Mouse (Mus musculus) 3T3-L1 (cell line): ENCODE results near the gene Fpgs.
A peak's percentile ranks its signal among the peaks of the same experiment; 100 is the strongest.

Experiments
- DNase-seq: peaks from one replicate; pipeline ENCODE4 v3.0.0-alpha.2; 2015; ENCODE audit warnings: low read depth, low spot score

Gene Fpgs

GRCm38 (mm10) chr2:32671907-32672595 is 31.9 kb downstream of the Fpgs start:
- peak; percentile 56 for DNase-seq

GRCm38 (mm10) chr2:32671147-32671546 is 32.8 kb downstream of the Fpgs start:
- DNase-seq: no peak

GRCm38 (mm10) chr2:32669876-32670275 is 34.1 kb downstream of the Fpgs start:
- no peak for DNase-seq

- no peak for DNase-seq
These were observed 35.8 kb downstream of the Fpgs start for GRCm38 (mm10) chr2:32668176-32668575.

- no peak for DNase-seq
These were observed 36.2 kb downstream of the Fpgs start for GRCm38 (mm10) chr2:32667775-32668174.

- DNase-seq: no peak
These were observed 38.1 kb downstream of the Fpgs start for GRCm38 (mm10) chr2:32665853-32666252.

- DNase-seq: no peak
These were observed 38.6 kb downstream of the Fpgs start for GRCm38 (mm10) chr2:32665345-32665744.

- DNase-seq: no peak
These were observed 41.7 kb downstream of the Fpgs start for GRCm38 (mm10) chr2:32662291-32662690.

GRCm38 (mm10) chr2:32661509-32662107 is 42.3 kb downstream of the Fpgs start:
- peak; percentile 38 for DNase-seq

GRCm38 (mm10) chr2:32658873-32659272 is 45.1 kb downstream of the Fpgs start:
- DNase-seq: no peak

- peak; percentile 46 for DNase-seq
These were observed 48.1 kb downstream of the Fpgs start for GRCm38 (mm10) chr2:32655826-32656225.

GRCm38 (mm10) chr2:32655394-32655744 is 48.6 kb downstream of the Fpgs start:
- peak; percentile 30 for DNase-seq

- DNase-seq: no peak
These were observed 49.1 kb downstream of the Fpgs start for GRCm38 (mm10) chr2:32654743-32655393.

GRCm38 (mm10) chr2:32653764-32654163 is 50.2 kb downstream of the Fpgs start:
- DNase-seq: peak; percentile 64

GRCm38 (mm10) chr2:32647366-32647765 is 56.6 kb downstream of the Fpgs start:
- no peak for DNase-seq

- DNase-seq: no peak
These were observed 57.4 kb downstream of the Fpgs start, which contains the start of gene Eng for GRCm38 (mm10) chr2:32646379-32647056. Gene Eng, plus strand, starts transcription at chr2:32646595.

- DNase-seq: no peak
These were observed 58.3 kb downstream of the Fpgs start for GRCm38 (mm10) chr2:32645647-32646046.

- DNase-seq: no peak
These were observed 59.0 kb downstream of the Fpgs start for GRCm38 (mm10) chr2:32644799-32645475.

GRCm38 (mm10) chr2:32644083-32644482 is 59.9 kb downstream of the Fpgs start:
- DNase-seq: no peak

GRCm38 (mm10) chr2:32642813-32643212 is 61.1 kb downstream of the Fpgs start:
- DNase-seq: no peak

GRCm38 (mm10) chr2:32641810-32642209 is 62.1 kb downstream of the Fpgs start:
- DNase-seq: no peak

GRCm38 (mm10) chr2:32640550-32641051 is 63.3 kb downstream of the Fpgs start:
- DNase-seq: no peak
